Mouse (Mus musculus): ENCODE measurements around the gene Tspan13.

Gene Tspan13

GRCm38 (mm10) chr12:36042348-36042778 is at the start of gene Tspan13:
Gene Tspan13, minus strand, starts transcription at chr12:36042500.
- peak; percentile 82 to 92 for DNase-seq (ENCODE audit: low spot score in 2 of 2)

DNA sequence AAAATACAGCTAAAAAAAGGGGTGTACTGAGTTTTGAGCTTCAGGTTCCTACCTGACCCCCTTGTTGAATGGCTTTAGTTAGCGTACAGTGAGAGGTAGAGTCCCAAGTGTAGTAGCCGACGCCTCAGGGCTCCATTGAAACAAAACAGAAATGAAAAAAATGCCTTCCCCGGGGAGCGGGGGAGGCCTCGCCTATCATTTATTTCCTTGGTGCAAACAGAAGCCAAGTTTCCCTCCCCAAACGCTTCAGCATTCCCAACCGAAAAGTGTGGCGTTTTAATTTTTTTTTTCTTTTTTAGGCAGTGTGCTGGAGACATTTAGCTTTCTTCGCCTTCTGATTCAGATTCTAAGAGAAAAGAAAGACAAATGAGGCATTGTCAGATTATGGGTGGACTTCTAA is 49.7 kb upstream of the Tspan13 start:
- no peak for DNase-seq (ENCODE audit: low spot score in 2 of 2)

DNA sequence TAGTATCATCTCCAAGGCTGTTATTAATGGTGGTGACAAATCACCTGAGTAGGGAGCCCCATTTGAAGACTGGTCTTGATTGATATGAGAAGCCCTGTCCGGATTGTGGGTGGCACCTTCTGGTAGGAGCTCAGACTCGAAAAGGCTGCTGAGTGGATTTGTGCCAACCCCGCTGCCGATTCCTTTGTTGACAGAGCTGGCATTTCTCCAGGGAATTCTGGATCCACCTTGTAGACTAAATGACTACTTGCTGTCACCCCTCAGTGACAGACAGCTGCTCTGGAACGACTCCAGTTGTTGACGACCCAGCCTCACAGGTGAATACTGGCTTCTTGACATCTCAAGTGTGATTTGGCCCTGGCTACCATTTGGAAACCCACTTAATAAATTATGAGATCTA is 46.9 kb upstream of the Tspan13 start:
- DNase-seq (ENCODE audit: low spot score in 2 of 2), result no peak

- DNase-seq (ENCODE audit: low spot score in 2 of 2), result no peak
Measured at GRCm38 (mm10) chr12:36088804-36089203, 46.5 kb upstream of the Tspan13 start.

DNA sequence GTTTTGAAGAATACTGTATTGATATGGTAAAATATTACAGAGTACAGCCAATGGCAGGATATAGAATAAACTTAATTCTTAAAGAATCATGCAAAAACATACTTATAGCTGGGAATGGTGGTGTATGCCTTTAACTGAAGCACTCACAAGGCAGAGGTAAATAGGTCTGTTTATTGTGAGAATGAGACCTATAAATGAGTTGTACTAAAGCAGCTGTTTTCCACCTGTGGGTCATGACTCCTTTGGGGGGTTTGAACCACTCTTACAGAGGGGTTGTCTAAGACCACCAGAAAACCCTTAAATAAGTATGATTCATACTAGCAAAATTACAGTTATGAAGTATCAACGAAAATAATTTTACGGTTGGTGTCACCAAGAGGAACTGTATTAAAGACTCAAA is 43.1 kb upstream of the Tspan13 start:
- DNase-seq (ENCODE audit: low spot score in 2 of 2), result no peak

GRCm38 (mm10) chr12:36078101-36078899 is 36.0 kb upstream of the Tspan13 start:
- no peak for DNase-seq (ENCODE audit: low spot score in 2 of 2)

DNA sequence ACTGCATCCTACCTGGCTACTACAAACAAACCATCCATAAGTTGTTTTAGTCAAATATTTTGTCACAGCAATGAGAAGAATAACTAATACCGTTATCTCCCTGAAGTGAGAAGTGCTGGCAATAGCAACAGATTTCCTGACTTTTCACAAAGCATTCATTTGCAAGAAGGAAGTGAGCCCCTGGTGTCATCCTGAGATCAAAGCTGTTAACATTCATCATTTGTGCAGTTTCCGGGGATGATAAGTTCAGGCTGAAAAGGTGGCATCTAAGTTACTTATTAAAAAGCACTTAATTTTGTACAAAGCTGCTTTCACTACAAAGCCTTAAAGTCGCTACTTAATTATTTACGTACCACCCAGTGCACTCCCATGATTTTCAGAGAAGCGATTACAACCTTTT is 30.6 kb upstream of the Tspan13 start:
- no peak for DNase-seq (ENCODE audit: low spot score in 2 of 2)

- DNase-seq (ENCODE audit: low spot score in 2 of 2), result no peak
Measured at GRCm38 (mm10) chr12:36070231-36070630, 27.9 kb upstream of the Tspan13 start.

GRCm38 (mm10) chr12:36067538-36067937 is 25.2 kb upstream of the Tspan13 start:
- no peak for DNase-seq (ENCODE audit: low spot score in 2 of 2)

GRCm38 (mm10) chr12:36065911-36066310 is 23.6 kb upstream of the Tspan13 start:
- DNase-seq (ENCODE audit: low spot score in 2 of 2), result peak in 1 of 2 experiments; percentile 30

- DNase-seq (ENCODE audit: low spot score in 2 of 2), result no peak
Measured at GRCm38 (mm10) chr12:36057699-36058098, 15.4 kb upstream of the Tspan13 start.

GRCm38 (mm10) chr12:36050276-36050675 is 8.0 kb upstream of the Tspan13 start:
- DNase-seq (ENCODE audit: low spot score in 2 of 2), result no peak

GRCm38 (mm10) chr12:36047593-36047992 is 5.3 kb upstream of the Tspan13 start:
- no peak for DNase-seq (ENCODE audit: low spot score in 2 of 2)

- DNase-seq (ENCODE audit: low spot score in 2 of 2), result no peak
Measured at GRCm38 (mm10) chr12:36046196-36046595, 3.9 kb upstream of the Tspan13 start.

DNA sequence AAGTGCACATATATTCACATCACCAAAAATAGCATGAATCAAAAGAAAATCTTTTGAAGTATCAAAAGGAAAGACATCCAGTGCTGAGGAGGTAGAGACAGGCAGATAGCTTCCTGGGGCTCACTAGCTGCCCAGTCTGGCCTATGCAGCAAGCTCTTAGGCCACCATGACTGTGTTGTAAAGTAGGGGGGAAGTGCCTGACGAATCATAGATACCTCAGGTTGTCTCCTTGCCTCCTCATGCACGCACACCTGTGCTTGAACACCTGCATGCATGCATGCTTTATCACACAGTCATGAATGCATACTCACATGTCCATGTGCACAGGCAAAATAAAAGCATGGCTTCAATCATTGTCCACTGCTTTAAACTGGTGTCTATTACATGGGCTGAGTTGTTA is 2.4 kb upstream of the Tspan13 start:
- DNase-seq (ENCODE audit: low spot score in 2 of 2), result no peak

DNA sequence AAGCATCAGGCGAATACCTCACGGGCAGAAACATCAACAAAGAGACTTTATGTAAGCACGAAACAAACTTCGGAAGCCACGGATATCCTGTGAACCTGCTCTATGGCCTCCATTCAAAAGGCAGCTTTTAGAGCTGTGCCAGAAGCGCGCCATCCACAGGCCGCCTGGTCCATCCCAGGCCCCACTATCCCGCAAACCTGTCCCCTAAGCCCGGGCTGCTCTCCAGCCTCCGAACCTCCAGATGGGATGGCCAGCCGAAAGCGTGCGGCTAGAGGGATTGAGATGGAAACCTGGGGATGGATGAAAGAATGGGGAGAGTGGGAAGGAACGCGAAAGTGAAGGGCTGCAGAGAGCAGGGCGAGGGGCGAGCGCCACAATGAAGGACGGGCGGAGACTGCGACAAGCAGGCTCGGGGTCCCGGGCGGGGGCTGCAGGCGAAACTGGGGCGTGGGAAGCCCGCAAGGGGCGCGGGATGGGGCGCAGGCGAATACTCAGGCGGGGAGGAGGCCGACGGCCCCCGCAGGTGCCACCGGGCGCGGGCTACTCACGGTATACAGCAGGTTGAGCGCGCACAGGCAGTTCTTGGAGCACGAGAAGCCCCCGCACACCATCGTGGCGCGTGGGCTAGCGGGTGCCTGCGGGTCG is 475 bp downstream of the Tspan13 start:
- DNase-seq (ENCODE audit: low spot score in 2 of 2), result peak in 1 of 2 experiments; percentile 59

DNA sequence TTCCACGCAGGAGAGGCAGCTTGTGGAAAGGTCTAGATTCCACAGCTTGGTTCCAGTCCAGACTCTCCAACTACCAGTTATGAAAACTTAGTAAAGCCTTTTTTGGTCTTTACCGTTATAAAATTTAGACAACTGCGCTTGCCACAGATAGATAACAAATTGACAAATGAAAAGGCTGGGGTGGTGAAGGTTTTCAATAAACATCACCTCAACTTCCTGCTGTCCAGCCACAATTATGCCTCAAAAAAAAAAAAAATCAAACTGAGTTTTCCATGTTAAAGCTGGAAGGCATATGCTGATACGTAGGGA is 1.1 kb downstream of the Tspan13 start:
- no peak for DNase-seq (ENCODE audit: low spot score in 2 of 2)

- DNase-seq (ENCODE audit: low spot score in 2 of 2), result no peak
Measured at GRCm38 (mm10) chr12:36040571-36041280, 1.6 kb downstream of the Tspan13 start.

DNA sequence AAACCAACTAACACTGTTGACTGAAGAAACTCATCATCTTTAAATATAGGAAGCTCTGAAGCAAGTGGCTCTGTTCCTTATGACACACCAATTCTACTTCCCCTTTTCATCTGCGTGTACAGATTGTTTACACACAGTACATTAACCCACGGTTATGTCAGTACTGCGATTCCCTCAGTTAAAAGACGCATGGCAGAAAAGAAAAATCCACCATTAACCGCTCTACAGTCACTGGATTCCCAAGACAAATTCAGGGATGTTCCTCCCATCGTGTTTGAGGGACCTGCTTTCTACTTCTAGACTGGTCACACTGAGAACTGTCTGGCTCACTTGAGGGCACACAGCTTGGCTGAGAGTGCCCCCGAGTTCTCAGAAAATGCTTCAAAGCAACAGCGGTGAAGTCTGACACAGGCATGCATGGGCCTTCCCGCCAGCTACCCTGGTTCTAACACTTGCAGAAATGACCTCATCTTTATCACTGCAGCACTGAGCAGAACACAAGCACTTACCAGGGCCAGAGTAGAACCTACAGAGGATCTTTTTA is 2.7 kb downstream of the Tspan13 start:
- DNase-seq (ENCODE audit: low spot score in 2 of 2), result no peak

DNA sequence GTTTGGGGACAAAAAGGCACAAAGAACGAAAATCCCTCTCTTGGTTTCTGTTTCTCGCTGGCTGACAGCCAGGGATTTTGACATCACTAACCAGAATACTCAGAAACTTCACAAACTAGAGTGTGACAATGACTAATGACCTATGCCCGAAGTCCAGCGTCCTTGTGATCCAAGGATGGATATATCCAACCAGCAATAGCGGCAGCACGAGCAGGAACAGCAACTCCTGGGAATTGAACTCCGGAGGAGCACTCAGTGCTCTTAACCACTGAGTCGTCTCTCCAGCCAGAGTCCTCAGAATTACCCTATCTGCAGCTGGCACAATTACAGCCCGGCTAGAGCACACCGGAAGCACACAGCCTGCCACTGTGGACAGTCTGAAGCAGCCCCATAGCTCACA is 5.5 kb downstream of the Tspan13 start:
- no peak for DNase-seq (ENCODE audit: low spot score in 2 of 2)

DNA sequence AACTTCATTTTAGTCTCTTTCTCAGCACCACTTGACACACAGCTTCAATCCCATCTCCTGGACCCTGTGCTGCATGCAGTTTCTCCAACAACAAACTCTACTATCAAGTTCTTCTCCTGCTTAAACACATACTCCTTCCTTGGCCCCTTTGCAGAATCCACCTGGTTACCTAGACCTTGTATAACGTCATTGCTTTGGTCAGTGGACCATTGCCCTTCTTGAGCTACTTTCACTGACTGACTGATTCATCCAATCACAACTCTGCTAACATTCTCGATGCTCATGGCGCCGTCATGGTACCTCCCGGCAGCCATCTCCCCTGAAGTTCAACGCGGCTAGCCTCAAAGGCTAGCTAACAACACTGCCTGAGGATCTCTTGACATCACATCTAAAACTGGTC is 6.2 kb downstream of the Tspan13 start:
- DNase-seq (ENCODE audit: low spot score in 2 of 2), result no peak

GRCm38 (mm10) chr12:36035501-36035900 is 6.8 kb downstream of the Tspan13 start:
- DNase-seq (ENCODE audit: low spot score in 2 of 2), result no peak

GRCm38 (mm10) chr12:36032419-36032818 is 9.9 kb downstream of the Tspan13 start:
- no peak for DNase-seq (ENCODE audit: low spot score in 2 of 2)
